Mouse (Mus musculus): ENCODE measurements around the gene Rufy2.
A peak's percentile ranks its signal among the peaks of the same experiment; 100 is the strongest.

Gene Rufy2

DNA sequence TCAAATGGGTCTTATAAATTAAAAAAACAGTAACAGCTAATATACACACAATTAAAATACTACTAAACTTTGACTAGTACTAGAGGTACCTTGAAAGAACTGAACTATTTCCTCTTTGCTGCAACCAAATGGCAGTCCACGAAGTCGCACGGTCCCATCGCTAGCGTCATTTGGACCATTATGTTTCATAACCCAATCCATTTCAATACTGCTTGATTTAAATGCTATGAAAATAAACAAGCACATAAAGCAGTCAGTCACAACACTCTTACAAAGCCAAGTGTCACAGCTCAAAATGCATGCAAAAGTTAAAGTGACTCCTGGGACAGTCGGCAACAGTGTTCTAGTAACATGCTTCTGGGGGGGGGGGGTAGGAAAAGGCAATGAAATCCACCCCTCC lies 39.3 kb downstream of the Rufy2 start:
- no peak for DNase-seq

GRCm38 (mm10) chr10:63021702-63022101 lies 41.7 kb downstream of the Rufy2 start:
- DNase-seq = no peak

GRCm38 (mm10) chr10:63022541-63023120 lies 42.6 kb downstream of the Rufy2 start:
- no peak for DNase-seq

DNA sequence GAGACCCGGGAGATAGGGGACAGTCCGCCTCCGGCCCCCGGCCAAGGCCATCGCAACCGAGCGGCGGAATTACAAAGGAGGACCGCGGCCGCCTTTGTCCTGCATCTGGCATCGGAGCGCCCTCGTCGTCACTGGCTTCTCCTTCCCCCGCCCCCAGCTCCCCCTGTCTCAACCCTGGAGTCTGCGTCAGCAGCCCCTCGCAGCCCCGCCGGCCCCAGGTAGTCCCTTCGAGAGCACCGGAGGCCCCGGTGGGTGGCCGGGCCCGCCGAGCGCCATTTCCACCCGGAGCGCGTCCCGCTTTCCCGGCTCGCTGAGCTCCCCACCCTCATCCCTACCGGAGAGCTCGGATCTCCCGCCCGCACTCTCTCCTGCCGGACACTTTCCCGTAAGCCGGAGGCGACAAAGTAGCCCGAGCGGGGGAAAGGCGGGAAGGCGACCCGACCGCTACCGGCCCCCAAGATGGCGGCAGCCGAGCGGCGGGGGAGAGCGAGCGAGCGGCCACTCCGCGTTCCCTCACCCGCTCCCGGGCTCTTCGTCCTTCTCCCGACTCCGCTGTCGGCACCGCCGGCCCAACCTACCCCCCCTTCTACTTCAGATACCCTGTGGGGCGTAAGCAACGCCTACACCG lies 43.2 kb downstream of the Rufy2 start:
- peak; percentile 80 for DNase-seq

DNA sequence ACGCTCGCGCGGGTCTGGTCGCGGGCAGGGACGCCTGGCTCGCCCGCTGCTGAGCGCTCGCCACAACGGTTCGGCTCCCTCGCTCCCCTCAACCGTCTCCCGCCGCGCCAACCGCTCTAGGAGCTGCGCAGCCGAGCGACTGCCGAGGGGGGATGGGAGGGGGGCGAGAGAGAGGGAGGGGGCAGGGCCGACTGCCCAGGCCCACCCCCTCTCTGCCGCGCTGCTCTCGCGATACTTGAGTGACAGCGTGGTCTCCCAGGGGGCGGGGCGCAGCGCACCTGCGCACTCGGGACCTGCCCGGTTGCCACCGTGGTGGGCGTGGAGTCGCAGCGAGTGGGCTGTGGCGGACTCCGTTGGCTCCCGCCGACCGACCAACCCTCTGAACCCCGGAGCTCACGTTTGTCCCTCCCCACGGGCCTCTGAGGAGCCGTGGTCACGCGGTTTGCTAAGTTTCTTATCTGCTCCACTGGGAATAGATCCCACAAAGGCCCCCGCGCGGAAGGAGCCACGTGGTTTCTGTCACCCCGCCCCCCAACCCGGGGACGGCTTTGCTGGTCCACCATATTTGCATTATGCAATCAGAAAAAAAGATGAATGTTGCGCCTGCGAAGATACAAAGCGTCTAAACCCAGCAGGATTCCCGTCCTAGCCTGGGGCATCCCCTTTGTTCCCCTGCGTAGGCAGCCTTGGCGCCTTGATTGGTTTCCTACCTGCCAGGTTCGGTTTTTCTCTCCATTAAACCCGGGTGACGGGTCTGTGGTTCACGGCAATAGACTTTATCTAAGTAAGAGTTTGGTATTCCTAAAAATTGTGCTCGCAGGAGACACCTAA lies 43.9 kb downstream of the Rufy2 start, which contains the start of the genes Hnrnph3 and Pbld2:
Gene Hnrnph3, minus strand, starts transcription at position 469 of the 831 bp plus-strand sequence.
Gene Pbld2, plus strand, starts transcription at position 567 of the 831 bp plus-strand sequence.
- DNase-seq = peak; percentile 99

DNA sequence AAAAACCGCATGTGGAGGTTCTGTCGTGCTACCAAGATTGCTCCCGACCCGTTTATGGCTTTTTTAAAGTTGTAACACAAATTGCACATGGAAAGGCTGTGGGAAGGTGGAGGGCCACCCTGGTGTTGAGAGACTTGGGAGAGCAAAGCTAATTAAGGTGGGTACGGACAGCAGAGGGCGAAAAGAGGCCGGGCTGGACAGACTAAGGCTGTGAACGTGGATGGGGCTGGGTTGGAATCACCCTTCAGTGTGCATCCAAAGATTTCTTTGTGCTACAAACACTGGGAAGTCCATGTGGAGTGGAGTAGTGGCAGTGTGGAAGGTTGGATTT lies 44.5 kb downstream of the Rufy2 start:
- peak; percentile 83 for DNase-seq

GRCm38 (mm10) chr10:63025016-63025415 lies 45.0 kb downstream of the Rufy2 start:
- DNase-seq = peak; percentile 21

DNA sequence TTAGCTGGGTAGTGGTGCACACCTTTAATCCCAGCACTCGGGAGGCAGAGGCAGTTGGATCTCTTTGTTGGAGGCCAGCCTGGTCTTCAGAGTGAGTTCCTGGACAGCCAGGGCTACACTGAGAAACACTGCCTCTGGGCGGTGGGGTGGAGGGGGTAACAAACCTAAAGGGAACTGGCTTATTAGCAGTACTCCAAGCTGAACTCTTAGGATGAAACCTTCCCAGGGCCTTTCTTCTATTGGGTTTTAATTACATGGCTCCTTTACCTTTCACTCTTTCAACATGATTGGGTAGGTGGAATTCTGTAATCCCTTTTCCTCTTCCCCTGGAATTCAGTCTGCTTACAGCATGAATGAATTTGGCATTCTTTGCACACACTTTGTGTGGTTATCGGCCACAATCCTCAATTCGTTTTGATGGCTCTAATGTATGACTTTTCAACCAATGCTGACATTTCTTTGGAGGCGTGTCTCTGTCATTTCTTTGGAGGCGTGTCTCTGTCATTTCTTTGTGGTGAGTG lies 45.5 kb downstream of the Rufy2 start:
- peak; percentile 30 for DNase-seq

DNA sequence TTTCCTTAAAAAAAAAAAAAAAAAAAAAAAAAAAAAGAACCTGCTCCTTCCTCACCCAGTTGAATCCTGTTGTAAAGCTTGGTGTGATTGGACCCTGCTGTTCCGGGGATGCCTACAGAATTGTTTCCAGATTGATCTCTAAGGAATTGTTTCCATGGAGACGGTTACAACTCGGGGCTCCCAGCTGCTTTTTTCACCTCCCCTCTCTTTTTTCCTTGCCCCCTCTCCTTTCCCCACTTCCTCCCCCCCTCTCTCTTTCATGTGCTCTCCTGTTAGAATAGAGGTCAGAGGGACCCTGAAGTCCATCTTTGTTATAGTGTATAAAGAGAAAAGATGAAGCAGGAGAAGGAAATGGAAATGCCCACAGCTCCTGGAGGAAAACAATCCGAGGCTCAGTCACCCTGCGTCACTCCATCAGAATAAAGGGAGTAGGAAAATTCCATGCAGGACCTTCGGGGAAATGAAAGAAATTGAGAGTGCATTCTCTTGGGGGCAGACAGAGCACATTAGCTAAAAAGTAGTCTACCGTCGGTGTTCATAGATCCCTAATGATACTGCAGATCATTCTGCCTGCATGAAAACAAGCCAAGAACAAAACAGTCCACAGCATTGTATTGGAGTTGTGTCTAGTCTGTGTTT lies 46.3 kb downstream of the Rufy2 start:
- peak; percentile 64 for DNase-seq

DNA sequence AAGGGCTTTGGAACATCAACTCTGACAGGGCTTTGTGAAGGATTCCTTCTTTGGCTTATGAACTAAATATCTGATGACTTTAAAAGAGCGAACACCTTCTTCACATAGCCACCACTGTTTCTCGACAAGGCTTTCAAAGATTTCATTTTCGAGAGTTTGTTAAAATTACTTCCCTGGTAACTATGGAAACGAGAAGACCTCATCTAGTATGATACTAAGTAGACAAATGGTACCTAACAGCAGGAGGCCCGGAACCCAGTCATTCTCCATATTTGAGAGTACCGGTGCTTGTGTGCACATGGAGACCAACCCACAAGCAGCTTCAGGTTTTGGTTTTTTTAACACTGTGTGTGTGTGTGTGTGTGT lies 46.8 kb downstream of the Rufy2 start:
- no peak for DNase-seq

DNA sequence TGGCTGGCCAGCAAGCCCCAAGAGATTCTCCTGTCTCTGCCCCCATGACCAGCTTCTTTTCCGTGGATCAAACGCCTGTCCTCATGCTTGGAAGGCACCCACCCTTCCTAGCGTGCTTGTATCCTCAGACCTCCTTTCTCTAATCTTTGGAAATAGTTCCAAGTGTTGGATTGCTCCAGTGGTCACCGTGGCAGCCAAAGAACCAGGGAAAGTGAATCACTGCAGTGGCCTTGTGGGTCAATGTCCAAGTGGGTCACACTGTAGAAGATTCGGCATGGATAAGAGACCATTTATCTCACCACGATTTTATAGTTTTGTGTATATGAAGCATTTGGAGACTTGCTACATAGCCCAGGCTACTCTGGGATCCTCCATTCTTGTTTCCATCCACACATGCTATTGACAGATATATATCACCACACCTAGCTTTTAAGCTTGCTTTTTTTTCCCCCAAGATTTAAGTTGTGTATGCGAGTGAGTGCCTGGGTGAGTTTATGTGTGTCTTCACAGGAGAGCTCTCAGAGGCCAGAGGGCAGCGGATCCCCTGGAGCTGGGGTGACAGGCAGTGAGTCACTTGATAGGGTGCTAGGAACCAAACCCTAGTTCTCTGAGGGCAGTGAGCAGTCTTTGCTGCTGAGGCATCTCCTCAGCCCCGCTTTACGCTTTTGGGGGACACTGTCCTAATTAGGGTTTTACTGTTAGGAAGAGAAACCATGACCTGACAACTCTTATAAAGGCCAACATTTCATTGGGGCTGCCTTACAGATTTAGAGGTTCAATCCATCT lies 47.5 kb downstream of the Rufy2 start:
- DNase-seq = no peak

DNA sequence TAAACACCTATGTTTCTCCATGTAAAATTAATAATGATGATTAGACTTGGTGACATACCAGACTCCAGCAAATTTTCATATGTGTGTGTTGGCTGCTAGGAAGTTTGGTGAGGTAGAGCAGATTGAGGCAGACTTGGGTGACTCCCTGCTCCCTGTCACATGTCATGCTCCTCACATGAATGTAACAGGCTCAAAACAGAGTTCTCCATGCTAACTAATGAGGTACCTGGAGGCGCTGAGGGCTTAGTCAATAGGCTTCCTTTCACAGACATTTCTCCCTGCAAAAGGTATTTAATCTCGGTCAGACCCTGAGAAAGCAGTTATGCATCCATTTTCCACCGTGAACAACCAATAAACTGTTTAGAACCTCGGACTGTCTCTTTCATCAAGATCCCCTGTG lies 48.4 kb downstream of the Rufy2 start:
- no peak for DNase-seq

DNA sequence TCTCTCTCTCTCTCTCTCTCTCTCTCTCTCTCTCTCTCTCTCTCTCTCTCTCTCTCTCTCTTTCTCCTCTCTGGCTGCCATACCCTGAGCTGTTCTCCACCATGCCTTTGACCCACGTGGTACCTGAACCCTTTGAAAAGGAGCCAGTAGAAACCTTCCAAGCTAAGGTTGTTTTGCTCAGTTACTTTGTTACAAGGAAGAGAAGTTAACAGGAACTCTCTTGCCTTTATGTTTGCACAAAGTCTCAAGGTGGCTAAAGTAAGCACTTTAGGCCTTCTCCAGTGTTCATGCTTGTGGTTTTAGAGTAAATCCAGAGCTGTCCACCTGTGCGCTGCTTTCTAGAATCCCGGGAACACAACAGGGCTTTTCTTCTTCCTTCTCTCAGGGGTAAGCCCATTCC lies 52.2 kb downstream of the Rufy2 start:
- DNase-seq = no peak

- DNase-seq = no peak
Measured at GRCm38 (mm10) chr10:63032956-63033355, 52.9 kb downstream of the Rufy2 start.

- no peak for DNase-seq
Measured at GRCm38 (mm10) chr10:63038571-63039320, 58.7 kb downstream of the Rufy2 start.

DNA sequence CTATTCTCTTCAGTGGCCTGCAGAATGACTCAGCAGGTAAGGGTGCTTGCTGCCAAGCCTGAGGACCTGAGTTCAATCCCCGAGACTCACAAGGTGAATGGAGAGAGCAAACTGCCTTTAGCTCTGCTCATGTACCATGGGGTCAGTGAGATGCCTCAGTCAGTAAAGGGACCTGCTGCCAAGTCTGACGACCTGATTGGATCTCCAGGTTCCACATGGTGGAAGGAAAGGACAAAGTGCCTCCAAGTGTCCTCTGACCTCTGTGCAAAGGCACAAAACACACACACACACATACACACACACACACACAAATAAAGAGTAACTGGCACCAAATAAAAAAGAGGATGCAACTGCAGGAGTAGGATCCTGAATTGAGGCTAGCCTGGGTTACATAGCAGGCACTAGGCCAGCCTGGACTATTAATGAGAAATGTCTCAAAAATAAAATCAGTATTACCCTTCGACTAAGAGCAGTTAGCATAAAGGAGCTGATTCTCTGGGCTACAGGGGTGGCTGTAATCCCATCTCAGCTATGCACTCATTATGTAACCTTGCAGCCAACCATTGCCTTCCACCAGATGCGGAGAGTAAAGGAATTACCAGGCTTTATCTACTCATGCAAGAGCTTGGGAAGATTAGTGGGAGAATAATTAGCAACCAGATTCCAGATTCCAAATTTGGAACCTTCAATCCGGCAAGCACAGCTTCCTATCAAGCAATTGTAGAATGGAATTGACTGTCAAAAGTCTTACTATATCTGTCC lies 60.0 kb downstream of the Rufy2 start:
- peak; percentile 39 for DNase-seq

- no peak for DNase-seq
Measured at GRCm38 (mm10) chr10:63043154-63043553, 63.1 kb downstream of the Rufy2 start.

DNA sequence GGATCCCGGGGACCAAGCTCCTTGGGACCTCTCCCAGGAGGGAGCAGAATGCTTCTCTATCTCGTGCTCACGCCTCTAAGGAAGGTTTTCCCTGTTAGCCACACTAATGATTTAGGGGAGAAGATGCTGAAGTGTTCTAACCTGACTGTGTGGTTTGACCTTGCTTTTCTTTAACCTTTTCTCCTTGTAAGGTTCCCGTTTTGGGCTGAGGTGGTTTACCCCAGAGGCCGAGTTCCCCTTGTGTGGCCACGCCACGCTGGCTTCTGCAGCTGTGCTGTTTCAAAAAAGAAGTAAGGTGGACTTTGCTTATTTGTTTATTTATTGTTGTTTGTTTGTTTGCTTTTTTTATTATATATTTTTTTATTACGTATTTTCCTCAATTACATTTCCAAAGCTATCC lies 67.7 kb downstream of the Rufy2 start:
- no peak for DNase-seq

DNA sequence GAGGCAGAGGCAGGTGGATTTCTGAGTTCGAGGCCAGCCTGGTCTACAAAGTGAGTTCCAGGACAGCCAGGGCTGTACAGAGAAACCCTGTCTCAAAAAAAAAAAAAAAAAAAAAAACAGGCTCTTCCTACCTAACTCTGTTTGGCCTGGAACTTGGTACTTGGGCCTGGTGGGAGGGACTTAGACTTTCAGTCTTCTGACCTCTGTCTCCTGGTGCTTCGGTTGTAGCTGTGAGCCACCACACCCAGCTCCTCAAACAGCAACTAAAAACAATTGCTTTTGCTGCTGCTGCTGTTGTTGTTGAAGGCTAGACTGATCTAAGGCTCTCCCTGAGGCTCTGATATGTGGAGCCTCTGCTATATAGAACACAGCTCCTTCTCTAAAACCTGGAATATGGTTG lies 69.1 kb downstream of the Rufy2 start:
- no peak for DNase-seq

DNA sequence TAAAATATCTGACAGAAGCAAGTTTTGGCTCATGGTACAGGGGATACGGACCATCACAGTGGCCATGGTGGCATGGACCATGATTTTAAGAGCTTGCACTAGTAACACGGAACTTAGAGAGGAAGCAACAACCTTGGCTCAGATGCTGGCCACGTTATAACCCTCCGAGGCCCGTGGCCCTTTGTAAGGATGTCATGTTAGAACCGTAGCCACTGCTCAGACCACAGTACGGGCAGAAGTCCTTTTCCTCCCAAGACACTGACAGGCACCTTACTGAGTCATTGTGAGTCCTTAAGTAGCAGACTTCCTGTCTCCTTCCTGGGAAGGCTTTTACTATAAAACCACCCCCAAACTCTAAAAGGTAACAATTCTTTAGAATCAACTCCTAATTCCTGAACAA lies 71.2 kb downstream of the Rufy2 start:
- DNase-seq = no peak

DNA sequence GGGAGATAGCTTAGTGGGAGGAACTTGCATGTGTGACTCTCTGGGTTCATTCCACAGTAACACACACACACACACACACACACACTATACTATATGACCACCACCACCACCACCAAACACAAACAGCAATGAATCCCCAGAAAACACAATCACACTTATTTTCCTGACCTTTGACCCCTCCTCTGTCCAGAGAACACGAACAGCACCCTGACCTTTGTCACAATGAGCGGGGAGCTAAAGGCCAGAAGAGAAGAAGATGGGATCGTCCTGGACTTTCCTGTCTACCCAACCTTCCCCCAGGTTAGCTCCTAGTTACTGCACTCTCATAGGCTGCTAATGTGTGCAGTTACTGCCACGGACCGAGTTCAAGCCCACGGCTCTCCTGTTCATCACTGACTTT lies 72.0 kb downstream of the Rufy2 start:
- DNase-seq = no peak

All from retina, postnatal 1 day (tissue).